Mouse (Mus musculus): ENCODE data around the gene Aes. TPM values are rescaled to one million over a fixed set of nuclear protein-coding genes. Genes with fewer than 3 reads are reported as not detected.

Gene Aes
- polyA plus RNA-seq, 1 experiment: 3,125 TPM

DNA sequence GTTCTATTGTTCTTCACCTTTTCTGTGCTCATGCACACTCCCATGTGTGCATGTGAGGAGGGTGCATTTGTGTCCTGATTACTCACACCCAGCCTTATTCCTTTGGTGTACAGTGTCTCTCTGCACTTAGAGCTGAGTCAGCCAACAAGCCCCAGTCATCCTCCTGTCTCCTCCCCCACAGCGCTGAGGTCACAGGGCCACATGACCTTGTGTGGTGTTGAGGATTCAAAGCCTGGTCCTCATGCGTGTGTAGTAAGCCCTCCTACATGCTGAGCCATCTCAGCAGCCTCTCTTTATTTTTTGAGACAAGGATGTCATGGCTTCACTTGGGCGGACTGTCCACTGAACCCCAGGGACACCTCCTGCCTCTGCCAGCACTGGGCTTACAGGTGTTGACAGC lies 53.5 kb downstream of the Aes start:
- H3K27ac ChIP-seq (ENCODE audit: control insufficient read depth, insufficient read depth, low read length): no peak overlapping the region
- no peaks in the 10 kb centered on the region for H3K27me3 ChIP-seq (ENCODE audit: control insufficient read depth, insufficient read depth, low read length)
- H3K36me3 ChIP-seq (ENCODE audit: control insufficient read depth, insufficient read depth, low read length): no peaks in the 10 kb centered on the region
- H3K4me1 ChIP-seq (replicated peaks; ENCODE audit: control insufficient read depth, insufficient read depth, low read length): no peaks in the 10 kb centered on the region
- H3K4me3 ChIP-seq (ENCODE audit: control insufficient read depth, insufficient read depth, low read length): no peak overlapping the region
- WGBS: 76% methylated on average over 3 of the region's 3 CpGs
- no peak for DNase-seq
- no peak for TF ChIP-seq POLR2A (IDR thresholded peaks at IDR 0.05; ENCODE audit: control insufficient read depth, extremely low read depth, insufficient read depth, low read length, poor library complexity)
- no peak for TF ChIP-seq CTCF (IDR thresholded peaks at IDR 0.05; ENCODE audit: borderline replicate concordance, control insufficient read depth, extremely low read depth, insufficient read depth, low read length, poor library complexity)

DNA sequence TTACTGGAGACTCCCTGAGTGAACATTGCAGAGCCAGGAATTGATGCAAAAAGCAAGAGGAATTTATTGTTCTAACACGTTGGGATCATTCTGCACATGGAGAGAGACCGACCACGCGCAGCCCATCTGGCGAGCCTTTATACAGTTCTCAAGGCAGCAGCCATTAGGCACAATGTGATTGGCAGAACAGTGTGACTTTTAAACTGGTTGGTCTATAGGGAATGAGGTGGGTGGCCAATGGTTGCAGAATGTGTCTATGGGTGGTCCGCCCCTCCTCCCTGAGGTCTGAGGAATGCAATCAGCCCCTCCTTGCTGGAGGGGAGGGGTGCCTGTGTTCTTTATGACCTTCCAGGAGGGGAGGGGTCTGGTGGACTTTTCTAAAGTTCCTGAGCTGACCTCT lies 56.2 kb downstream of the Aes start:
- DNase-seq: no peak
- no peaks in the 10 kb centered on the region for H3K36me3 ChIP-seq (ENCODE audit: control insufficient read depth, insufficient read depth, low read length)
- H3K27me3 ChIP-seq (ENCODE audit: control insufficient read depth, insufficient read depth, low read length): no peaks in the 10 kb centered on the region
- TF ChIP-seq CTCF (IDR thresholded peaks at IDR 0.05; ENCODE audit: borderline replicate concordance, control insufficient read depth, extremely low read depth, insufficient read depth, low read length, poor library complexity) (no peak), POLR2A (IDR thresholded peaks at IDR 0.05; ENCODE audit: control insufficient read depth, extremely low read depth, insufficient read depth, low read length, poor library complexity) (no peak)
- no peaks in the 10 kb centered on the region for H3K4me1 ChIP-seq (replicated peaks; ENCODE audit: control insufficient read depth, insufficient read depth, low read length)
- H3K4me3 ChIP-seq (ENCODE audit: control insufficient read depth, insufficient read depth, low read length): no peak overlapping the region
- H3K27ac ChIP-seq (ENCODE audit: control insufficient read depth, insufficient read depth, low read length): no peak overlapping the region
- 88% methylated on average over 6 of the region's 6 CpGs for WGBS

Other genes starting within 250 kb of the Aes start
- gene Cactin, start 238.4 kb upstream of the Aes start, polyA plus RNA-seq (2012; rRNA removed): 89.3 and 89.6 TPM in 2 replicates
- gene Tbxa2r, start 230.8 kb upstream of the Aes start, polyA plus RNA-seq (2012; rRNA removed): 310 and 312 TPM in 2 replicates
- gene Gipc3, start 216.2 kb upstream of the Aes start, polyA plus RNA-seq (2012; rRNA removed): 0.70 and 0.82 TPM in 2 replicates
- 199 and 209 TPM in 2 replicates for gene Hmg20b, start 209.0 kb upstream of the Aes start, polyA plus RNA-seq (2012; rRNA removed)
- gene Mfsd12, start 202.0 kb upstream of the Aes start, polyA plus RNA-seq (2012; rRNA removed): 65.3 and 85.5 TPM in 2 replicates
- 12.7 TPM in 2 replicates for gene 4930404N11Rik, start 193.7 kb upstream of the Aes start, polyA plus RNA-seq (2012; rRNA removed)
- 181 and 201 TPM in 2 replicates for gene Fzr1, start 181.0 kb upstream of the Aes start, polyA plus RNA-seq (2012; rRNA removed)
- gene Dohh, start 175.1 kb upstream of the Aes start, polyA plus RNA-seq (2012; rRNA removed): 119 and 123 TPM in 2 replicates
- gene Gm48551, start 175.0 kb upstream of the Aes start, polyA plus RNA-seq (2012; rRNA removed): 4.1 and 5.3 TPM in 2 replicates
- 7.5 and 8.4 TPM in 2 replicates for gene Gm48552, start 170.5 kb upstream of the Aes start, polyA plus RNA-seq (2012; rRNA removed)
- gene Smim24, start 166.4 kb upstream of the Aes start, polyA plus RNA-seq (2012; rRNA removed): 49.7 and 51.1 TPM in 2 replicates
- gene Nfic, start 103.9 kb upstream of the Aes start, polyA plus RNA-seq (2012; rRNA removed): 26.3 and 26.7 TPM in 2 replicates
- gene Celf5, start 76.8 kb upstream of the Aes start, polyA plus RNA-seq (2012; rRNA removed): 4.3 and 5.1 TPM in 2 replicates
- 332 and 337 TPM in 2 replicates for gene Ncln, start 63.1 kb upstream of the Aes start, polyA plus RNA-seq (2012; rRNA removed)
- 84.3 and 87.2 TPM in 2 replicates for gene S1pr4, start 59.4 kb upstream of the Aes start, polyA plus RNA-seq (2012; rRNA removed)
- 9.5 and 10.6 TPM in 2 replicates for gene Gna15, start 35.3 kb upstream of the Aes start, polyA plus RNA-seq (2012; rRNA removed)
- 73.1 and 81.0 TPM in 2 replicates for gene Gna11, start 14.3 kb upstream of the Aes start, polyA plus RNA-seq (2012; rRNA removed)
- gene Tle2, start 15.1 kb downstream of the Aes start, polyA plus RNA-seq (2012; rRNA removed): 100 and 115 TPM in 2 replicates
- 22.5 and 28.8 TPM in 2 replicates for gene Tle6, start 41.6 kb downstream of the Aes start, polyA plus RNA-seq (2012; rRNA removed)
- gene BC025920, start 46.8 kb downstream of the Aes start, polyA plus RNA-seq (2012; rRNA removed): 2.8 and 3.3 TPM in 2 replicates
- 81.9 and 84.7 TPM in 2 replicates for gene Sirt6, start 68.3 kb downstream of the Aes start, polyA plus RNA-seq (2012; rRNA removed)
- 16.3 and 19.1 TPM in 2 replicates for gene Ankrd24, start 69.1 kb downstream of the Aes start, polyA plus RNA-seq (2012; rRNA removed)
- gene Gm10778, start 89.6 kb downstream of the Aes start, polyA plus RNA-seq (2012; rRNA removed): 0.75 and 0.94 TPM in 2 replicates
- 1.4 and 1.8 TPM in 2 replicates for gene Zfp433, start 145.3 kb downstream of the Aes start, polyA plus RNA-seq (2012; rRNA removed)
- 0.22 and 0.24 TPM in 2 replicates for gene Gm3055, start 211.7 kb downstream of the Aes start, polyA plus RNA-seq (2012; rRNA removed)

Data from thymus, adult 2 months (tissue).